Mouse (Mus musculus): ENCODE measurements around the gene Sirt4. TPM values are rescaled to one million over a fixed set of nuclear protein-coding genes. Genes with fewer than 3 reads are reported as not detected.

Sirt4 gene
- polyA plus RNA-seq (2016; fragmentation: Nextera tagmentation; extraction: Ambion mirVana): 14.5 and 16.0 TPM in 2 replicates

GRCm38 (mm10) chr5:115483947-115484920 is at the start of gene Sirt4:
Gene Sirt4 (minus strand): TSS chr5:115484725.
- peaks cover 46% of the 10 kb centered on the region for H3K27me3 ChIP-seq (replicated peaks; ENCODE audit: low read depth, poor library complexity, severe bottlenecking)
- DNase-seq (ENCODE audit: low spot score): peak; percentile 84
- peaks cover 33% of the 10 kb centered on the region for H3K4me1 ChIP-seq
- H3K4me3 ChIP-seq: peak within 1 kb of the TSS; percentile 58
- WGBS: 9% methylated on average over 30 of the region's 30 CpGs
- H3K36me3 ChIP-seq (replicated peaks): peaks cover 10% of the 10 kb centered on the region
- H3K9me3 ChIP-seq: no peaks in the 10 kb centered on the region
- peak within 1 kb of the TSS; percentile 70 for H3K27ac ChIP-seq (replicated peaks)

DNA sequence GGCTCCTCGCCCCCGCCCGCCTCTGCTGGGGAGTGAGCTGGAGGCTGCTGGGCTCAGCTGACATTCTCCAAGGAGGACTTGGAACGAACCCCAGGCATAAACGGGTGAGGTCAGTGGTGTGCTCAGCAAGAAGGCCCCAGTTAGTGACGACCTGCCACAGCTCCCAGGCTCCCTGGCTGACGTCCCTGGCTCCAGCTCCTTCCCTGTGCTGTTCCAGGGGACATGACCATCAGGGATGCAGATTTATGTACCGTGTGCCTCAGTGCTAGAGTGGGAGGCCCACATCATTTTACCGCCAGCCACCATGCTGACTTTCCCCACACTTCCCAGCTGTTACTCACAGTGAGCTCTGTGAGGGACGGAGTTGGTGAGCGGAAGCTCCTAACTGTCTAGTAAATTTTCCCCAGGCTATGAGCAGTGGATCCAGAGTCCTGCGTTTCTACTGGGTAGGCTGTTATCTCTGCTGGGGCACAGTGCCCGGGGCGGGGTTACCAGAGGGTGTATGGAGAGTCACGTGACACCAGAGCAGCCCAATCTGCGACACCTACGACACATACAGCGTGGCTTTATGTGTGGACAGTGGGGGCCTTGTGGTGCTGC is 47.2 kb upstream of the Sirt4 start:
- peaks cover 85% of the 10 kb centered on the region for H3K4me1 ChIP-seq

DNA sequence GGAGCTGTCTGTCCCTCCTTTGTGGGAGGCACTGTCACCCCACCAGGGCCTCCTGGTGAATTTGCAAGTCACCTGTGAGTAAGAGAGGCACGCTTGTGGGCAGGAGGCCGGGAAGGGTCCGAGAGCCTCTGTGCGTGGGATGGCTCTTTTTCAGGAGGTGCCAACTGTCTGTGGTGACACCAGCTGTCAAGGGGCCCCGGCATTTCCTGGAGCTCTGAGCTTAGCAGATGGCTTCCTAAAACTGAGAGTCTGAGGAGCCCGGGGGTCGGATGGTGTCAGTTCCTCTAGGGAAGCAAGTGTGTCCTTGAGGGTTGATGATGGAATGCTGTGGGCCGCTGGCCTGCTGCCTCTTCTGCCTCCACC is 45.9 kb upstream of the Sirt4 start:
- WGBS: 66% methylated on average over 8 of the region's 8 CpGs
- peaks cover 86% of the 10 kb centered on the region for H3K4me1 ChIP-seq
- H3K9me3 ChIP-seq: no peaks in the 10 kb centered on the region
- peak overlapping the region; percentile 74 for H3K27ac ChIP-seq (replicated peaks)
- DNase-seq (ENCODE audit: low spot score): no peak
- H3K36me3 ChIP-seq (replicated peaks): peaks cover 7% of the 10 kb centered on the region; the same call in 1 of the 2 replicates
- H3K27me3 ChIP-seq (replicated peaks; ENCODE audit: low read depth, poor library complexity, severe bottlenecking): no peaks in the 10 kb centered on the region
- no peak overlapping the region for H3K4me3 ChIP-seq

More for the DNA sequence above, 47.2 kb upstream of the Sirt4 start:
- H3K27me3 ChIP-seq (replicated peaks; ENCODE audit: low read depth, poor library complexity, severe bottlenecking): no peaks in the 10 kb centered on the region
- H3K36me3 ChIP-seq (replicated peaks): no peaks in the 10 kb centered on the region; the same call in 1 of the 2 replicates
- 54% methylated on average over 18 of the region's 18 CpGs for WGBS
- peak overlapping the region; percentile 21; the same call in 1 of the 2 replicates for H3K4me3 ChIP-seq
- peak; percentile 30 for DNase-seq (ENCODE audit: low spot score)
- no peaks in the 10 kb centered on the region for H3K9me3 ChIP-seq
- peak overlapping the region; percentile 66 for H3K27ac ChIP-seq (replicated peaks)

DNA sequence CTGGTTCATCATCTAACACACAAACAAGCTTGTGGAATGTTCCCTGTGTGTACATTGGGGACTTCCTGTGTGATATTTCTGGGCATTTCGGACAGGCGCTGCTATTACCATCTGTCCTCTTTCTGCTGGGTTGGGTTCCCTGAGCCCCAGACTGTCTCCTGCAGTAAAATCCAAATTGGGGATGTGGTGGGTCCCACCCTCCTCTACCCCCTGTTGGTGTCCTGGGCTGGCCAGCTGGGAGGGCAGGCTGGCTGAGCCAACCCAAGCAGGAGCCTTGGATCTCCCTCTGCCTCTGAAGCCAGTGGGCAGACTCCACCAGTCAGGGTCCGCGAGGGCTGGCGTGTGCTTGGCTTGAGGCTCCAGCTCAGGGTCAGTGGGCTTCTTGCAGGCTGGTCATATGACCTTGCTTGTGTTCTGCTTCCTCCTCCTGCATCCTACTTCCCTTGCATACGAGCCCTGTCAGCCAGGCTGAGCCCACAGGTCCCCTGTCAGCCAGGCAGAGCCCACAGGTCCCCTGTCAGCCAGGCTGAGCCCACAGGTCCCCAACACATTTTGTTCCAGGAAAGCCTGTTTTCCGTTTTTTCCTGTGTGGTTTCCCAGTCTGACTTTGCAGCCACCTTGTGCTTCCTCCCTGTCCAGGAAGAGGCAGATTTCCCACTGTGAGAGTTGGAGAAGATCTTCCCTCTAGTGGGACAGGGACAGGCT is 45.4 kb upstream of the Sirt4 start:
- Histone ChIP-seq H3K9me3 (no peaks in the 10 kb centered on the region), H3K4me3 (no peak overlapping the region), H3K36me3 (replicated peaks) (peaks cover 7% of the 10 kb centered on the region; the same call in 1 of the 2 replicates), H3K4me1 (peaks cover 86% of the 10 kb centered on the region), H3K27me3 (replicated peaks; ENCODE audit: low read depth, poor library complexity, severe bottlenecking) (no peaks in the 10 kb centered on the region), H3K27ac (replicated peaks) (peak overlapping the region; percentile 74)
- 63% methylated on average over 7 of the region's 7 CpGs for WGBS
- DNase-seq (ENCODE audit: low spot score): peak; percentile 31

DNA sequence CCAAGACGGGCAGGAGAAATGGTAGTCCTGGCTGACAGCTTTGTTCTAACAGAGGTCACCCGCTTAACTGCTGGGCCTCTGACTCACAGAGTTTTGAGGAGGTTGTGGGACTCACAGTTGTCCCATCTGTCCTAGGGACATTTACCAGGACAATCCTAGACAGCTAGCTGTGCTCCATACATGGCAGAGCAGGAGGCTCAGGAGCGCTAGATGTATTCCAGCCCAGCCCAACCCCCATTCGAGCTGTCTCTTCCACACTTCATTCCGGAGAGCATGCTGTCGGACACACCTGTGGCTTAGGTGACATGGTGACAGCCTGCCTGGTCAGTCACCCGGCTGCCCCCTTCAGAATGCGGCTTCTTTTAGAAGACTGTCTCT is 44.8 kb upstream of the Sirt4 start:
- no peak for DNase-seq (ENCODE audit: low spot score)
- Histone ChIP-seq H3K9me3 (no peaks in the 10 kb centered on the region), H3K27ac (replicated peaks) (peak overlapping the region; percentile 74), H3K27me3 (replicated peaks; ENCODE audit: low read depth, poor library complexity, severe bottlenecking) (no peaks in the 10 kb centered on the region), H3K36me3 (replicated peaks) (peaks cover 7% of the 10 kb centered on the region; the same call in 1 of the 2 replicates), H3K4me3 (no peak overlapping the region), H3K4me1 (peaks cover 86% of the 10 kb centered on the region)
- WGBS: 68% methylated on average over 8 of the region's 8 CpGs

GRCm38 (mm10) chr5:115528128-115528527 is 43.6 kb upstream of the Sirt4 start:
- H3K9me3 ChIP-seq: no peaks in the 10 kb centered on the region
- WGBS: 88% methylated on average over 5 of the region's 5 CpGs
- no peak for DNase-seq (ENCODE audit: low spot score)
- H3K36me3 ChIP-seq (replicated peaks): peaks cover 7% of the 10 kb centered on the region; the same call in 1 of the 2 replicates
- no peaks in the 10 kb centered on the region for H3K27me3 ChIP-seq (replicated peaks; ENCODE audit: low read depth, poor library complexity, severe bottlenecking)
- H3K4me3 ChIP-seq: no peak overlapping the region
- H3K27ac ChIP-seq (replicated peaks): peak overlapping the region; percentile 14; the same call in 1 of the 2 replicates
- peaks cover 86% of the 10 kb centered on the region for H3K4me1 ChIP-seq

DNA sequence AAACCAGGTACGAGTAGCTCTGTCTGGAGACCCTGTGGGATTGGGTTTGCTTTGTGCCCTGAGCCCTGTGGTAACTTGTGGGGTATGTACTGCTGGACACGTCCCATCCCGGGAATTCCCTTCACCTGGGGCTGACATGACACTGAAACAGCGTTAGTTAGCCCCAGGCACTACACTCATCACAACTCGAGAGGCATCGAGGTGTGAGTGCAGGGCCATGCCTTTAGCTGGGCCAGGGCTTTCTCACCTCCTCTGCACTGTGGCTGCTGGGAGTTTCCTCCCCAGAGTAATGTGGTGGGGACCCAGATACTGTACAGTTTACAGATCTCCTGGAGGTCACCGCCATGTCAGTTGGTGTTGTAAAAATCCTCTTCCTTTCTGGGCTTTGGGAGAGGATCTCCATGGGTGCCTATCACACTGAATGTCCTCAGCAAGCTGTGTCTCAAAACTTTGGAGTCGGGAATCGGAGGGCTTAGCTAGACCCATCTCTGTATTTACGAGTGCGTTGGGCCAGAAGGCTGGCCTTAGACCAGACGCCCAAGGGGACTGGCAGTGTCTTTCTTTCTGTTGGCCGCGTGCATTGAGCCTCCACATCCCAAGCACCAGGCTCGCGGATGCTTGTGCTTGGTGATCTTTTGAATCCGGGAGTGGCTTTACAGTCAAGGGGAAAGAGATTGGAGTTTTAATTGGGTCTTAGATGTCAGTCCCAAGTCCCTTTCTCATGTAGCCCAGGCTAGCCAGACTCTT is 42.1 kb upstream of the Sirt4 start:
- peaks cover 88% of the 10 kb centered on the region for H3K4me1 ChIP-seq
- no peaks in the 10 kb centered on the region for H3K27me3 ChIP-seq (replicated peaks; ENCODE audit: low read depth, poor library complexity, severe bottlenecking)
- WGBS: 89% methylated on average over 17 of the region's 17 CpGs
- 0 out of 2 replicates have a peak overlapping the region, but pooled peaks have one; percentile 11 for H3K4me3 ChIP-seq
- no peaks in the 10 kb centered on the region for H3K9me3 ChIP-seq
- H3K36me3 ChIP-seq (replicated peaks): peaks cover 7% of the 10 kb centered on the region; the same call in 1 of the 2 replicates
- no peak for DNase-seq (ENCODE audit: low spot score)
- H3K27ac ChIP-seq (replicated peaks): peak overlapping the region; percentile 85

DNA sequence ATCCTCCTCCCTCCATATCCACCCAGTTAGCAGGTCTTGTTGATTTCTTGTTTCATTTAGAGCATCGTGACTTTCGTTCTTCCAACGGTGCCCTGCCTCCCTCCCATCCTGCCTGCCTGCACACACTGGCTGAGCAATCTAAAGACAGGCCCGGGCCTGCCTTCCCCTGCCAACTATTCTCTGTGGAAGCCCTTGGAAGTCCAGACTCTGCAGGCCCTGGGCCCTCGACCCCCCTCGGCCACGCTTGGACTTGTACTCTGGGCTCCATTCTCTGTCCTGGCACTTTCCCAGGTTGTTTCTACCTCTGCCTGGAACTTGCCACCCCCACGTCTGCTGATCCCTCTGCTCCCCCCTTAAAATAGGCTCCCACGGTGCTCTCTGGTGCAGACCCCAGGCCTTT is 41.4 kb upstream of the Sirt4 start:
- no peaks in the 10 kb centered on the region for H3K9me3 ChIP-seq
- peaks cover 88% of the 10 kb centered on the region for H3K4me1 ChIP-seq
- 0 out of 2 replicates have a peak overlapping the region, but pooled peaks have one; percentile 11 for H3K4me3 ChIP-seq
- H3K27me3 ChIP-seq (replicated peaks; ENCODE audit: low read depth, poor library complexity, severe bottlenecking): no peaks in the 10 kb centered on the region
- DNase-seq (ENCODE audit: low spot score): peak; percentile 45
- 75% methylated on average over 9 of the region's 9 CpGs for WGBS
- H3K27ac ChIP-seq (replicated peaks): peak overlapping the region; percentile 85
- peaks cover 7% of the 10 kb centered on the region; the same call in 1 of the 2 replicates for H3K36me3 ChIP-seq (replicated peaks)

DNA sequence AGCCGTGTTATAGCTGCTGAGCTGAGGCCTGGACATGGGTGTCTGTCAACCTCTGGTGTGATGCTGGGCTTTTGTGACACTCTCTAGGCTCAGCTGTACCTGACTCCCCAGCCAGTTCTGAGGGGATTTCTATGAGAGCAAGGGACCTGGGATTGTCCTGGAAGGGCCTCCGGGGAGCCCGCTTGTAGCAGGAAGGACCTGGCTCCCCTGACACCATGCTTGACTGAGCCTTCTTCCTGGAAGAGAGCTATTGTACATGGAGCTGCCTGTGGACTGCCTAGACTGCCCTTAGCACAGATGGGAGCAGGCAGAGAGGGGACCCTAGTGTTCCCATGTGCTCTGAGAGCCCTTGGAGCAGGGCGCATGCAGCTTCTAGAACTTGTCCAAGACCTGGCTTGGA is 40.9 kb upstream of the Sirt4 start:
- H3K4me1 ChIP-seq: peaks cover 88% of the 10 kb centered on the region
- no peaks in the 10 kb centered on the region for H3K9me3 ChIP-seq
- H3K27ac ChIP-seq (replicated peaks): peak overlapping the region; percentile 85
- WGBS: 87% methylated on average over 4 of the region's 4 CpGs
- H3K36me3 ChIP-seq (replicated peaks): peaks cover 7% of the 10 kb centered on the region; the same call in 1 of the 2 replicates
- H3K27me3 ChIP-seq (replicated peaks; ENCODE audit: low read depth, poor library complexity, severe bottlenecking): no peaks in the 10 kb centered on the region
- DNase-seq (ENCODE audit: low spot score): no peak
- no peak overlapping the region for H3K4me3 ChIP-seq

GRCm38 (mm10) chr5:115524471-115524870 is 39.9 kb upstream of the Sirt4 start:
- Histone ChIP-seq H3K4me1 (peaks cover 84% of the 10 kb centered on the region), H3K27ac (replicated peaks) (peak overlapping the region; percentile 85), H3K9me3 (no peaks in the 10 kb centered on the region), H3K27me3 (replicated peaks; ENCODE audit: low read depth, poor library complexity, severe bottlenecking) (no peaks in the 10 kb centered on the region), H3K36me3 (replicated peaks) (peaks cover 8% of the 10 kb centered on the region; the same call in 1 of the 2 replicates), H3K4me3 (peak overlapping the region; percentile 39)
- DNase-seq (ENCODE audit: low spot score): no peak
- 40% methylated on average over 12 of the region's 12 CpGs for WGBS

DNA sequence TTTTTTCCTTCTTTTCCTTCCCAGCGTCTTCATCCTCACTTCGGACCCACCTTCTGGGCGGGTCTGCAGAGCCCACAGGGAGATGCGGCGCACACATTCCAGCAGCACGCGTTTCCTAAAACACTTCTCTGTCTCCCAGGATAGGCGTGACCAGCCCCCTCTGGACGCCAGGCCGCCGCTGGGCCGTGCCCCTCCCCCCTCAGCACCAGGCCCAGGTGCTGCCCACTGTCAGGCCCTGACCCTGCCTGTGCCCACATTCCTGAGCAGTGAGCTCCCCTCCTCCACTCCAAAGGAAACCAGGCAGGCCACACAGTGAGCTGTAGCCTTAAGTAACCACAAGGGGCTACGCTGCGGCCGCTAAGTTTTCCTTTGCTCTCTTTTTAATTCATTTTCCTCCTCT is 39.4 kb upstream of the Sirt4 start:
- Histone ChIP-seq H3K27ac (replicated peaks) (peak overlapping the region; percentile 85), H3K4me1 (peaks cover 83% of the 10 kb centered on the region), H3K36me3 (replicated peaks) (peaks cover 13% of the 10 kb centered on the region), H3K4me3 (peak overlapping the region; percentile 39), H3K9me3 (no peaks in the 10 kb centered on the region), H3K27me3 (replicated peaks; ENCODE audit: low read depth, poor library complexity, severe bottlenecking) (no peaks in the 10 kb centered on the region)
- WGBS: 3% methylated on average over 15 of the region's 15 CpGs
- DNase-seq (ENCODE audit: low spot score): peak; percentile 83
